Mouse (Mus musculus): ENCODE data around the gene Zglp1. TPM values are rescaled to one million over a fixed set of nuclear protein-coding genes. Genes with fewer than 3 reads are reported as not detected.
"Not testable (repeated sequence)": the region's sequence is repeated elsewhere in the genome, so short reads cannot be mapped to it uniquely, and the experiment has no call there.

Zglp1 gene
- polyA plus RNA-seq, 1 experiment = not detected

GRCm38 (mm10) chr9:21073044-21073840, 6.3 kb upstream of the Zglp1 start, which contains the start of the genes Gm49373 and Fdx1l:
Gm49373 (minus strand) TSS chr9:21073096.
Fdx1l (minus strand) TSS chr9:21073614.
- DNase-seq (ENCODE audit: extremely low spot score in 1 of 2, low spot score in 1 of 2) = peak; percentile 84 to 94

- peak in 1 of 2 experiments; percentile 38 for DNase-seq (ENCODE audit: extremely low spot score in 1 of 2, low spot score in 1 of 2)
Measured at GRCm38 (mm10) chr9:21072641-21073040, 5.7 kb upstream of the Zglp1 start.

- peak; percentile 81 to 86 for DNase-seq (ENCODE audit: extremely low spot score in 1 of 2, low spot score in 1 of 2)
Measured at GRCm38 (mm10) chr9:21062928-21063327, 4.0 kb downstream of the Zglp1 start.

GRCm38 (mm10) chr9:21051578-21051977, 15.3 kb downstream of the Zglp1 start:
- no peak for DNase-seq (ENCODE audit: extremely low spot score in 1 of 2, low spot score in 1 of 2)

- DNase-seq (ENCODE audit: extremely low spot score in 1 of 2, low spot score in 1 of 2) = no peak
Measured at GRCm38 (mm10) chr9:21045235-21045634, 21.7 kb downstream of the Zglp1 start.

- not testable (repeated sequence) for DNase-seq (ENCODE audit: extremely low spot score in 1 of 2, low spot score in 1 of 2)
Measured at GRCm38 (mm10) chr9:21044785-21045184, 22.1 kb downstream of the Zglp1 start.

- no peak for DNase-seq (ENCODE audit: extremely low spot score in 1 of 2, low spot score in 1 of 2)
Measured at GRCm38 (mm10) chr9:21043563-21043962, 23.3 kb downstream of the Zglp1 start.

- peak; percentile 91 to 92 for DNase-seq (ENCODE audit: extremely low spot score in 1 of 2, low spot score in 1 of 2)
Measured at GRCm38 (mm10) chr9:21041308-21041707, 25.6 kb downstream of the Zglp1 start.

- no peak for DNase-seq (ENCODE audit: extremely low spot score in 1 of 2, low spot score in 1 of 2)
Measured at GRCm38 (mm10) chr9:21039779-21040178, 27.1 kb downstream of the Zglp1 start.

- peak in 1 of 2 experiments; percentile 36 for DNase-seq (ENCODE audit: extremely low spot score in 1 of 2, low spot score in 1 of 2)
Measured at GRCm38 (mm10) chr9:21037481-21037891, 29.4 kb downstream of the Zglp1 start.

- no peak for DNase-seq (ENCODE audit: extremely low spot score in 1 of 2, low spot score in 1 of 2)
Measured at GRCm38 (mm10) chr9:21036666-21037065, 30.2 kb downstream of the Zglp1 start.

GRCm38 (mm10) chr9:21036161-21036560, 30.7 kb downstream of the Zglp1 start:
- no peak for DNase-seq (ENCODE audit: extremely low spot score in 1 of 2, low spot score in 1 of 2)

GRCm38 (mm10) chr9:21035586-21035985, 31.3 kb downstream of the Zglp1 start:
- peak in 1 of 2 experiments; percentile 33 for DNase-seq (ENCODE audit: extremely low spot score in 1 of 2, low spot score in 1 of 2)

- no peak for DNase-seq (ENCODE audit: extremely low spot score in 1 of 2, low spot score in 1 of 2)
Measured at GRCm38 (mm10) chr9:21034481-21035085, 32.3 kb downstream of the Zglp1 start.

- DNase-seq (ENCODE audit: extremely low spot score in 1 of 2, low spot score in 1 of 2) = peak in 1 of 2 experiments; percentile 79
Measured at GRCm38 (mm10) chr9:21033136-21033535, 33.8 kb downstream of the Zglp1 start.

- no peak for DNase-seq (ENCODE audit: extremely low spot score in 1 of 2, low spot score in 1 of 2)
Measured at GRCm38 (mm10) chr9:21032491-21032890, 34.4 kb downstream of the Zglp1 start.

- DNase-seq (ENCODE audit: extremely low spot score in 1 of 2, low spot score in 1 of 2) = peak in 1 of 2 experiments; percentile 91
Measured at GRCm38 (mm10) chr9:21031896-21032351, 35.0 kb downstream of the Zglp1 start, which contains the start of gene Icam5. Icam5 (plus strand) TSS chr9:21032073.

- DNase-seq (ENCODE audit: extremely low spot score in 1 of 2, low spot score in 1 of 2) = peak; percentile 79 to 84
Measured at GRCm38 (mm10) chr9:21031251-21031895, 35.5 kb downstream of the Zglp1 start.

- peak; percentile 78 to 92 for DNase-seq (ENCODE audit: extremely low spot score in 1 of 2, low spot score in 1 of 2)
Measured at GRCm38 (mm10) chr9:21030781-21031250, 36.1 kb downstream of the Zglp1 start.

GRCm38 (mm10) chr9:21030055-21030600, 36.8 kb downstream of the Zglp1 start:
- no peak for DNase-seq (ENCODE audit: extremely low spot score in 1 of 2, low spot score in 1 of 2)
